Mouse (Mus musculus) monocyte, adult 5-6 weeks (primary cell): Measurements from ENCODE around the gene Nectin4. TPM values are rescaled to one million over a fixed set of nuclear protein-coding genes. Genes with fewer than 3 reads are reported as not detected.

ENCODE experiments used
- ATAC-seq: fragments of 153-309, 156-312 bp; replicated peaks from 2 replicates; pipeline ENCODE4 v1.8.0; 2017; ENCODE audit warnings: mild to moderate bottlenecking; ENCODE audit not compliant: low TSS enrichment, insufficient number of reproducible peaks, severe bottlenecking, poor library complexity, low FRiP score
- total RNA-seq: library from RNA; stranded (forward); fragments of 200-1000, 200-491, 200-594 nt; gene quantifications from 3 replicates; pipeline ENCODE4 v1.2.3, GENCODE M21; 2017

Nectin4 gene
- total RNA-seq, 1 experiment from 2014 or later = 3.9 TPM

GRCm38 (mm10) chr1:171355812-171356340 is 14.0 kb upstream of the Nectin4 start:
- no peak for ATAC-seq

GRCm38 (mm10) chr1:171356814-171357213 is 13.1 kb upstream of the Nectin4 start:
- ATAC-seq = no peak

GRCm38 (mm10) chr1:171358421-171358820 is 11.5 kb upstream of the Nectin4 start:
- ATAC-seq = no peak

- ATAC-seq = no peak
These were observed 9.6 kb upstream of the Nectin4 start for GRCm38 (mm10) chr1:171360253-171360652.

GRCm38 (mm10) chr1:171360656-171361055 is 9.2 kb upstream of the Nectin4 start, which contains the start of gene Klhdc9:
Gene Klhdc9 (minus strand): TSS chr1:171360798.
- peak; percentile 76 for ATAC-seq

- ATAC-seq = peak; percentile 65
These were observed 8.5 kb upstream of the Nectin4 start for GRCm38 (mm10) chr1:171361106-171362103.

GRCm38 (mm10) chr1:171365934-171366333 is 4.0 kb upstream of the Nectin4 start:
- peak; percentile 42; the same call in 1 of the 2 replicates for ATAC-seq

GRCm38 (mm10) chr1:171372880-171373279 is 3.0 kb downstream of the Nectin4 start:
- no peak for ATAC-seq

GRCm38 (mm10) chr1:171373946-171374345 is 4.0 kb downstream of the Nectin4 start:
- no peak for ATAC-seq

GRCm38 (mm10) chr1:171375646-171376097 is 5.8 kb downstream of the Nectin4 start:
- no peak for ATAC-seq

GRCm38 (mm10) chr1:171378298-171378697 is 8.4 kb downstream of the Nectin4 start:
- ATAC-seq = no peak

GRCm38 (mm10) chr1:171379935-171380599 is 10.2 kb downstream of the Nectin4 start:
- ATAC-seq = peak; percentile 84

GRCm38 (mm10) chr1:171382096-171382620 is 12.3 kb downstream of the Nectin4 start:
- no peak for ATAC-seq

GRCm38 (mm10) chr1:171384361-171384760 is 14.5 kb downstream of the Nectin4 start:
- no peak for ATAC-seq

GRCm38 (mm10) chr1:171385171-171385570 is 15.3 kb downstream of the Nectin4 start:
- ATAC-seq = no peak

GRCm38 (mm10) chr1:171387099-171387498 is 17.2 kb downstream of the Nectin4 start:
- ATAC-seq = no peak

- peak; percentile 88 for ATAC-seq
These were observed 18.6 kb downstream of the Nectin4 start, which contains the start of gene Arhgap30 for GRCm38 (mm10) chr1:171388376-171389102. Gene Arhgap30 (plus strand): TSS chr1:171388954.

- ATAC-seq = peak; percentile 81
These were observed 20.2 kb downstream of the Nectin4 start for GRCm38 (mm10) chr1:171390101-171390500.
